Mouse (Mus musculus): ENCODE data around the gene Fgfr2. TPM values are rescaled to one million over a fixed set of nuclear protein-coding genes. Genes with fewer than 3 reads are reported as not detected.
"Not testable (repeated sequence)": the region's sequence is repeated elsewhere in the genome, so short reads cannot be mapped to it uniquely, and the experiment has no call there.

Fgfr2 gene
- polyA plus RNA-seq, 1 experiment from 2014 or later: 24.1 TPM

DNA sequence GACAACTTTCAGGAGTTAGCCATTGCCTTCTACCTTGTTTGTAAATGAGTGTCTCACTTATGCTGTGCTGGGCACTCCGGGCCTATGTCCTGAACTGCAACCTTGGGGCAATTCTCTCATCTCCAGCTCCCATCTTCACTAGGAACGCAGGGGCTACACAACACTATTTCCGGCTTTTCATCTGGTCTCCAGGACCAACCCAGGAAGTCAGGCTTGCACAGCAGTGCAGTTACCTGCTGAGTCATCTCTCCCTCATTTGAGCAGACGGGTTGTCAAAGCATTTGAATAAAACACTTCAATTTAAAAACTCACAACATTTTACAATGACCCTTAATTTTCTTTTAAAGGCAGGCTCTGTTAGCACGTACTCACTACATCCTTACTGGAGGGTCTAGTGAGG is 2612.9 kb downstream of the Fgfr2 start:
- 96% methylated on average over 5 of the region's 5 CpGs for WGBS
- H3K4me1 ChIP-seq (ENCODE audit: control insufficient read depth, insufficient read depth, low read depth, low read length): no peaks in the 10 kb centered on the region
- H3K27ac ChIP-seq (ENCODE audit: low read depth, low read length): no peak overlapping the region
- no peak overlapping the region for H3K4me2 ChIP-seq (ENCODE audit: low read length)
- no peaks in the 10 kb centered on the region for H3K27me3 ChIP-seq (replicated peaks; ENCODE audit: control insufficient read depth, insufficient read depth, low read length)
- no peak overlapping the region for H3K9ac ChIP-seq (ENCODE audit: low read depth, low read length)
- H3K4me3 ChIP-seq (ENCODE audit: low read length): no peak overlapping the region
- H3K9me3 ChIP-seq (ENCODE audit: control insufficient read depth, low read length): no peaks in the 10 kb centered on the region
- ATAC-seq: no peak
- peaks cover 28% of the 10 kb centered on the region for H3K36me3 ChIP-seq (ENCODE audit: control insufficient read depth, insufficient read depth, low read length)

- no peaks in the 10 kb centered on the region for H3K4me1 ChIP-seq (ENCODE audit: control insufficient read depth, insufficient read depth, low read depth, low read length)
- no peaks in the 10 kb centered on the region for H3K27me3 ChIP-seq (replicated peaks; ENCODE audit: control insufficient read depth, insufficient read depth, low read length)
- H3K9me3 ChIP-seq (ENCODE audit: control insufficient read depth, low read length): no peaks in the 10 kb centered on the region
- H3K9ac ChIP-seq (ENCODE audit: low read depth, low read length): no peak overlapping the region
- ATAC-seq: no peak
- peaks cover 34% of the 10 kb centered on the region for H3K36me3 ChIP-seq (ENCODE audit: control insufficient read depth, insufficient read depth, low read length)
- no peak overlapping the region for H3K27ac ChIP-seq (ENCODE audit: low read depth, low read length)
- no peak overlapping the region for H3K4me2 ChIP-seq (ENCODE audit: low read length)
- 93% methylated on average over 5 of the region's 5 CpGs for WGBS
- no peak overlapping the region for H3K4me3 ChIP-seq (ENCODE audit: low read length)
Observed at GRCm38 (mm10) chr7:130503006-130503405, 2620.1 kb downstream of the Fgfr2 start.

DNA sequence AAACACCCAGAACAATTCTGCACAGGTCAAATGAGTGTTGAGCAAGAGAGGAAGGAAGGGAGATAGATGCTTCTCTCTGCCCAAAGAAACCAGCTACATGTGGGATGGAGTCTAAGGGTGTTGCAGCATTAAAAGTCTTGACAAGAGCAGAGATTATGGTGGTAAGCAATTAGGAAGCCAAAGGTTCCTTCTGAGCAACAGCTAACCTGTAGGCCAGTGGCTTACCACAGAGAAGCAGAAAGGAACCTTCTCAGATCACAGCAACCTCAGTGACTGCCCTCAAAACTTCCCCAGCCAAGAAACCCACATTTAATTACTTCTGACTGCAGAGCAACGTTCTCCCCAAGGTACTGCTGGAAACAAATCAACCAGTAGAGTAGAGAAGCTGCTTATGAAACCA is 2621.7 kb downstream of the Fgfr2 start:
- no peak for ATAC-seq
- no peaks in the 10 kb centered on the region for H3K9me3 ChIP-seq (ENCODE audit: control insufficient read depth, low read length)
- H3K36me3 ChIP-seq (ENCODE audit: control insufficient read depth, insufficient read depth, low read length): peaks cover 28% of the 10 kb centered on the region

DNA sequence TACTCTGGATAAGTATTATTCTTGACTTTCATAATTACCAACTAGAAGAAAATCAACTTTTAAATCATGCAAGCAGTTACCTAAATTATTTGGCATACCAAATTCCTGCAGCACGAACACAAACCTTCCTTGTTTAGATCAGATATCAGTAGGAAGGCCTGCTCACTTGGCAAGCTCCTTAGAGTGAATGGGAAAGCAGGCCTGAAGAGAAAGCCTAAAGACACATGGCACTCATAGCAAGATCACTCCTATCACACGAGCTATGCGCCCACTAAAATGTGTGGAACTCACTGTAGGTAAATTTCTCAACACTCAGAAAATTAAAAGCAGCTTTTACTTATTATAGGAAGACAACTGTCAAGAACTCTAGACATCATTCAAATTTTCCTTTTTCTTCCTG is 2629.8 kb downstream of the Fgfr2 start:
- peaks cover 2% of the 10 kb centered on the region; the same call in 1 of the 2 replicates for H3K4me1 ChIP-seq (ENCODE audit: control insufficient read depth, insufficient read depth, low read depth, low read length)
- H3K4me3 ChIP-seq (ENCODE audit: low read length): no peak overlapping the region
- no peak overlapping the region for H3K27ac ChIP-seq (ENCODE audit: low read depth, low read length)
- no peak overlapping the region for H3K9ac ChIP-seq (ENCODE audit: low read depth, low read length)
- 79% methylated on average over 3 of the region's 3 CpGs for WGBS
- H3K9me3 ChIP-seq (ENCODE audit: control insufficient read depth, low read length): no peaks in the 10 kb centered on the region
- ATAC-seq: no peak
- H3K4me2 ChIP-seq (ENCODE audit: low read length): no peak overlapping the region
- H3K27me3 ChIP-seq (replicated peaks; ENCODE audit: control insufficient read depth, insufficient read depth, low read length): no peaks in the 10 kb centered on the region
- H3K36me3 ChIP-seq (ENCODE audit: control insufficient read depth, insufficient read depth, low read length): peaks cover 4% of the 10 kb centered on the region; the same call in 1 of the 2 replicates

More for the DNA sequence above, 2621.7 kb downstream of the Fgfr2 start:
- Histone ChIP-seq H3K4me2 (ENCODE audit: low read length) (no peak overlapping the region), H3K27me3 (replicated peaks; ENCODE audit: control insufficient read depth, insufficient read depth, low read length) (no peaks in the 10 kb centered on the region), H3K4me3 (ENCODE audit: low read length) (no peak overlapping the region), H3K9ac (ENCODE audit: low read depth, low read length) (no peak overlapping the region), H3K4me1 (ENCODE audit: control insufficient read depth, insufficient read depth, low read depth, low read length) (no peaks in the 10 kb centered on the region), H3K27ac (ENCODE audit: low read depth, low read length) (no peak overlapping the region)
- 78% methylated on average over 1 of the region's 1 CpGs for whole genome bisulfite sequencing

DNA sequence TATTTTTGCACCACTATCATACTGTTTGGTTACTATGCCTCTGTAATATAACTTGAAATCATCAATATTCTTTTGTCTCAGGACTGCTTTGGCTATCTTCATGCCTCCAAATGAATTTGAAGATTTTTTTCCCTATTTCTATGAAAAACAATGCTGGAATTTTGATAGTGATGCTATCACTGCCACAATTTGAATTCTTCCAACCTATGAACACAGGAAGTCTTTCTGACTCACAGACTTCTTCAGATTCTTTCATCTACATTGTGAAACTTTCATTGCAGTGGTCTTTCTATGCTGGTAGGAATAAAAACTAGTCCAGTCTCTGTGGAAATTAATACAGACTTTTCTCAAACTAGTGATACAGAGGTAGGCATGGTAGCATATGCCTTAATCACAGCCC is 2631.1 kb downstream of the Fgfr2 start:
- ATAC-seq: no peak

DNA sequence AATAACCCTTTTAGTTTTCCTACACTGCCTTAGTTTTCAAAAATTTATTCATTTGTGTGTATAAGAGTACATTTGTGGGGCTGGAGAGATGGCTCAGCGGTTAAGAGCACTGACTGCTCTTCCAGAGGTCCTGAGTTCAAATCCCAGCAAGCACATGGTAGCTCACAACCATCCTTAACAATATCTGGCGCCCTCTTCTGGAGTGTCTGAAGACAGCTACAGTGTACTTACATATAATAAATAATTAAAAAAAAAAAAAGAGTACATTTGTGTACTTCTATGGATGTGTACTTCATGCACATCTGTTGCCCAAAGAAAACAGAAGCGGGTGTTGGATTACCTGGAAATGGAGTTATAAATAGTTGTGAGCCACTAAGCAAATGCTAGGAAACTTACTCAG is 2644.1 kb downstream of the Fgfr2 start:
- H3K9ac ChIP-seq (ENCODE audit: low read depth, low read length); H3K36me3 ChIP-seq (ENCODE audit: control insufficient read depth, insufficient read depth, low read length); H3K27ac ChIP-seq (ENCODE audit: low read depth, low read length); ATAC-seq; H3K4me2 ChIP-seq (ENCODE audit: low read length); H3K9me3 ChIP-seq (ENCODE audit: control insufficient read depth, low read length); H3K27me3 ChIP-seq (replicated peaks; ENCODE audit: control insufficient read depth, insufficient read depth, low read length); H3K4me3 ChIP-seq (ENCODE audit: low read length); H3K4me1 ChIP-seq (ENCODE audit: control insufficient read depth, insufficient read depth, low read depth, low read length): not testable (repeated sequence)
- 90% methylated on average over 3 of the region's 3 CpGs for WGBS

More for the DNA sequence above, 2631.1 kb downstream of the Fgfr2 start:
- Histone ChIP-seq H3K4me1 (ENCODE audit: control insufficient read depth, insufficient read depth, low read depth, low read length) (peaks cover 2% of the 10 kb centered on the region; the same call in 1 of the 2 replicates), H3K4me3 (ENCODE audit: low read length) (no peak overlapping the region), H3K9me3 (ENCODE audit: control insufficient read depth, low read length) (peaks cover 2% of the 10 kb centered on the region; the same call in 1 of the 2 replicates), H3K36me3 (ENCODE audit: control insufficient read depth, insufficient read depth, low read length) (peaks cover 7% of the 10 kb centered on the region), H3K27me3 (replicated peaks; ENCODE audit: control insufficient read depth, insufficient read depth, low read length) (no peaks in the 10 kb centered on the region), H3K4me2 (ENCODE audit: low read length) (no peak overlapping the region), H3K9ac (ENCODE audit: low read depth, low read length) (no peak overlapping the region), H3K27ac (ENCODE audit: low read depth, low read length) (no peak overlapping the region)

- Histone ChIP-seq H3K9ac (ENCODE audit: low read depth, low read length) (no peak overlapping the region), H3K27me3 (replicated peaks; ENCODE audit: control insufficient read depth, insufficient read depth, low read length) (no peaks in the 10 kb centered on the region), H3K27ac (ENCODE audit: low read depth, low read length) (no peak overlapping the region), H3K4me3 (ENCODE audit: low read length) (no peak overlapping the region), H3K9me3 (ENCODE audit: control insufficient read depth, low read length) (no peaks in the 10 kb centered on the region), H3K4me2 (ENCODE audit: low read length) (no peak overlapping the region), H3K36me3 (ENCODE audit: control insufficient read depth, insufficient read depth, low read length) (peaks cover 7% of the 10 kb centered on the region; the same call in 1 of the 2 replicates), H3K4me1 (ENCODE audit: control insufficient read depth, insufficient read depth, low read depth, low read length) (peaks cover 3% of the 10 kb centered on the region; the same call in 1 of the 2 replicates)
- 41% methylated on average over 2 of the region's 2 CpGs for WGBS
- 0 out of 2 replicates have a peak, but pooled peaks have one; percentile 73 for ATAC-seq
Observed at GRCm38 (mm10) chr7:130475970-130476369, 2647.2 kb downstream of the Fgfr2 start.

DNA sequence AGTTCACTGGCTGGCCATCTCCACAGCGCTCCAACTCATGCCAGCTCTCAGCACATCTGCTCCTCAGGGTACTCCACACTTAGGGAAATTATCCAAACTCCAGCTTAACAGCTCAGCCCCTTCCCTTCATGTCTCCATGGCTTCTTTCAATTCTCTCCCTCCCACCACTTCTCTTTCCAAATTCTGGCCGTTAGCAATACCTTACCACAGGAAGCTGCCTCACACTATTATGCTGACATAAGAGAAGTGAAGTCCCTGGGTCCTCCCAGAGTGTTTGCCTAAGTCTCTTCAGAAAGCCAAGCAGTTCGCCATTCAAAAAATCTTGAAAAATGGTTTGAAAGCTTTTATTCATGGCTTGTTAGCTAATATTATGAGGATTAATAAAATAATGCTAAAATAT is 2649.3 kb downstream of the Fgfr2 start:
- Histone ChIP-seq H3K4me2 (ENCODE audit: low read length) (no peak overlapping the region), H3K9ac (ENCODE audit: low read depth, low read length) (no peak overlapping the region), H3K27me3 (replicated peaks; ENCODE audit: control insufficient read depth, insufficient read depth, low read length) (no peaks in the 10 kb centered on the region), H3K4me3 (ENCODE audit: low read length) (no peak overlapping the region), H3K9me3 (ENCODE audit: control insufficient read depth, low read length) (no peaks in the 10 kb centered on the region), H3K27ac (ENCODE audit: low read depth, low read length) (no peak overlapping the region), H3K4me1 (ENCODE audit: control insufficient read depth, insufficient read depth, low read depth, low read length) (peaks cover 7% of the 10 kb centered on the region; the same call in 1 of the 2 replicates), H3K36me3 (ENCODE audit: control insufficient read depth, insufficient read depth, low read length) (no peaks in the 10 kb centered on the region; the same call in 1 of the 2 replicates)
- WGBS: 70% methylated on average over 3 of the region's 3 CpGs
- no peak for ATAC-seq

GRCm38 (mm10) chr7:130472683-130473082 is 2650.5 kb downstream of the Fgfr2 start:
- peak; percentile 52; the same call in 1 of the 2 replicates for ATAC-seq
- Histone ChIP-seq H3K4me3 (ENCODE audit: low read length) (no peak overlapping the region), H3K9ac (ENCODE audit: low read depth, low read length) (no peak overlapping the region), H3K36me3 (ENCODE audit: control insufficient read depth, insufficient read depth, low read length) (no peaks in the 10 kb centered on the region), H3K27me3 (replicated peaks; ENCODE audit: control insufficient read depth, insufficient read depth, low read length) (no peaks in the 10 kb centered on the region), H3K4me2 (ENCODE audit: low read length) (no peak overlapping the region), H3K4me1 (ENCODE audit: control insufficient read depth, insufficient read depth, low read depth, low read length) (peaks cover 7% of the 10 kb centered on the region; the same call in 1 of the 2 replicates), H3K9me3 (ENCODE audit: control insufficient read depth, low read length) (no peaks in the 10 kb centered on the region), H3K27ac (ENCODE audit: low read depth, low read length) (no peak overlapping the region)
- WGBS: 21% methylated on average over 6 of the region's 6 CpGs

DNA sequence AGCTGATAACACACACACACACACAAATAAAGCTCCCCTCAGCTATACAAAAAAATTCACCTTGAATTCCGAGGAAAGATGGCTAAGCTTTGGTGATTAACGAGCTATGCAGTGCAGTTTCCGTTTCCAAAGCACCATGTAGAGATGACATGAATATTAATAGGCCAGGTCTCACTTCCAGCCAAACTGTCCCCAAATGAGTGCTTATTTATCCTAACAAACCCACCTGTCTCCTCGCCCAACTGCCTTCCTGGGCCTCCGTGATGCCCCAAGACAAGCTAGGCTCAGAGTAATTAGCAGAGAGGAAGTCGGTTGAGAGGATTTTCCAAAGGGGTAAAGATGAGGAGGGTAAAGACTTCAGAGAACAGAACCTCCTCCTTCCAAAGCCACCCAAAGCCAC is 2652.1 kb downstream of the Fgfr2 start:
- no peak overlapping the region for H3K4me3 ChIP-seq (ENCODE audit: low read length)
- H3K9me3 ChIP-seq (ENCODE audit: control insufficient read depth, low read length): no peaks in the 10 kb centered on the region
- no peaks in the 10 kb centered on the region for H3K36me3 ChIP-seq (ENCODE audit: control insufficient read depth, insufficient read depth, low read length)
- H3K9ac ChIP-seq (ENCODE audit: low read depth, low read length): no peak overlapping the region
- no peak for ATAC-seq
- H3K4me1 ChIP-seq (ENCODE audit: control insufficient read depth, insufficient read depth, low read depth, low read length): peaks cover 7% of the 10 kb centered on the region; the same call in 1 of the 2 replicates
- H3K27ac ChIP-seq (ENCODE audit: low read depth, low read length): no peak overlapping the region
- WGBS: 25% methylated on average over 6 of the region's 6 CpGs
- no peaks in the 10 kb centered on the region for H3K27me3 ChIP-seq (replicated peaks; ENCODE audit: control insufficient read depth, insufficient read depth, low read length)
- no peak overlapping the region for H3K4me2 ChIP-seq (ENCODE audit: low read length)
